27 mouse cellular contexts compared by ENCODE assay signal in genomic region chr2:33914334-33914733, GRCm38 (mm10). TPM values are rescaled to one million over a fixed set of nuclear protein-coding genes. Genes with fewer than 3 reads are reported as not detected.
A peak's percentile ranks its signal among the peaks of the same experiment; 100 is the strongest.
DNase-seq lines count a peak whose midpoint lies in the region; ATAC-seq lines count a peak whose summit lies in the region.
"Had no signal": no experiment of that assay in that cellular context is flagged by ENCODE, and none has a peak within 500 bp of the region (broad histone marks: within the 10 kb centered on the region; RNA-seq: fewer than 3 reads in every experiment).

No protein-coding gene starts in this region.

- peak; percentile 19 for DNase-seq in CD4-positive, CD25-positive, alpha-beta regulatory T cell, adult 2 months (ENCODE audit: low read depth, low spot score)
- DNase-seq in gastrocnemius, adult 18-20 months (ENCODE audit: low spot score), result no peak
- no peak for DNase-seq in kidney, postnatal 25 days
- DNase-seq: adrenal gland, adult 8-10 months; adrenal gland, postnatal 25 days; cerebellum, adult 11-12 months; cerebellum, adult 8-10 months; cerebellum, postnatal 10 days; cerebellum, postnatal 36 days; embryo, embryonic 11 days; gastrocnemius, adult 2 months; gastrocnemius, postnatal 25 days had no signal

- H3K27me3 ChIP-seq in limb, embryonic 12.5 days, result no peaks in the 10 kb centered on the region
- 0 out of 2 replicates have a peak, but pooled peaks cover 5% of the 10 kb centered on the region for H3K27me3 ChIP-seq in forebrain, embryonic 12.5 days
- H3K27me3 ChIP-seq: embryonic facial prominence, embryonic 13.5 days; forebrain, embryonic 13.5 days; hindbrain, embryonic 12.5 days; hindbrain, embryonic 15.5 days; Patski had no signal

- peaks cover 15% of the 10 kb centered on the region for H3K4me1 ChIP-seq in limb, embryonic 12.5 days (replicated peaks)
- H3K4me1 ChIP-seq in forebrain, embryonic 12.5 days, result peaks cover 4% of the 10 kb centered on the region; the same call in 1 of the 2 replicates
- H3K4me1 ChIP-seq: hindbrain, embryonic 12.5 days; hindbrain, embryonic 15.5 days had no signal

- no peak overlapping the region for H3K4me3 ChIP-seq in limb, embryonic 12.5 days (replicated peaks)
- no peak overlapping the region for H3K4me3 ChIP-seq in forebrain, embryonic 12.5 days (replicated peaks)
- H3K4me3 ChIP-seq: embryonic facial prominence, embryonic 10.5 days; embryonic facial prominence, embryonic 13.5 days; erythroblast, embryonic 14.5 days; forebrain, embryonic 13.5 days; gastrocnemius, adult 2 months; hindbrain, embryonic 12.5 days; hindbrain, embryonic 15.5 days had no signal

- H3K4me2 ChIP-seq in limb, embryonic 12.5 days, result no peak overlapping the region
- no peak overlapping the region for H3K4me2 ChIP-seq in forebrain, embryonic 12.5 days
- H3K4me2 ChIP-seq: embryonic facial prominence, embryonic 13.5 days; forebrain, embryonic 13.5 days; heart, embryonic 11.5 days; hindbrain, embryonic 12.5 days; hindbrain, embryonic 15.5 days had no signal

- no peak overlapping the region for H3K9ac ChIP-seq in limb, embryonic 12.5 days (replicated peaks)
- H3K9ac ChIP-seq in forebrain, embryonic 12.5 days, result no peak overlapping the region; the same call in 1 of the 2 replicates
- H3K9ac ChIP-seq: embryonic facial prominence, embryonic 13.5 days; forebrain, embryonic 13.5 days; hindbrain, embryonic 12.5 days; hindbrain, embryonic 15.5 days had no signal

- H3K36me3 ChIP-seq in limb, embryonic 12.5 days, result no peaks in the 10 kb centered on the region
- H3K36me3 ChIP-seq in forebrain, embryonic 12.5 days (replicated peaks), result no peaks in the 10 kb centered on the region
- H3K36me3 ChIP-seq: embryonic facial prominence, embryonic 10.5 days; embryonic facial prominence, embryonic 13.5 days; G1E; hindbrain, embryonic 12.5 days; hindbrain, embryonic 15.5 days had no signal

- no peaks in the 10 kb centered on the region for H3K9me3 ChIP-seq in limb, embryonic 12.5 days
- H3K9me3 ChIP-seq in forebrain, embryonic 12.5 days, result no peaks in the 10 kb centered on the region
- H3K9me3 ChIP-seq: embryonic facial prominence, embryonic 13.5 days; forebrain, embryonic 13.5 days; hindbrain, embryonic 12.5 days; hindbrain, embryonic 15.5 days had no signal

- 0 out of 2 replicates have a peak overlapping the region, but pooled peaks have one; percentile 46 for H3K27ac ChIP-seq in limb, embryonic 12.5 days
- H3K27ac ChIP-seq in forebrain, embryonic 12.5 days, result no peak overlapping the region
- H3K27ac ChIP-seq: embryonic facial prominence, embryonic 10.5 days; embryonic facial prominence, embryonic 13.5 days; forebrain, embryonic 13.5 days; gastrocnemius, adult 2 months; hindbrain, embryonic 12.5 days; hindbrain, embryonic 15.5 days had no signal

- ATAC-seq in activated CD4-positive, CD25-positive, alpha-beta regulatory T cell, adult 4 months, result peak; percentile 47
- ATAC-seq in limb, embryonic 12.5 days (ENCODE audit: insufficient number of reproducible peaks, insufficient read depth, low FRiP score, low TSS enrichment, low read depth), result no peak
- ATAC-seq in forebrain, embryonic 12.5 days (ENCODE audit: low FRiP score), result no peak
- ATAC-seq in monocyte, adult 5-6 weeks (replicated peaks; ENCODE audit: insufficient number of reproducible peaks, low FRiP score, low TSS enrichment, poor library complexity, severe bottlenecking), result no peak
- ATAC-seq: forebrain, embryonic 13.5 days; forebrain, embryonic 16.5 days; intestine, postnatal 0 days; Patski had no signal

- WGBS in limb, embryonic 12.5 days, result 65% methylated on average over 3 of the region's 3 CpGs
- 71% methylated on average over 3 of the region's 3 CpGs for WGBS in forebrain, embryonic 12.5 days

RNA-seq across cellular contexts. Expression of gene Mvb12b, which starts 26.6 kb away (rescaled TPM):
- 1 to 10 TPM; 1.4 to 2.3 TPM for polyA plus RNA-seq in activated CD4-positive, CD25-positive, alpha-beta regulatory T cell, adult 4 months (2017; shearing (Covaris generic))
- polyA plus RNA-seq in limb, embryonic 12.5 days (2016; fragmentation: Nextera tagmentation; extraction: Ambion mirVana), result 25.5 and 27.3 TPM in 2 replicates
- 10 to 100 TPM; 27.5 to 27.9 TPM for total RNA-seq in gastrocnemius, adult 18-20 months (2021)
- 51.5 and 64.7 TPM in 2 replicates for polyA plus RNA-seq in forebrain, embryonic 12.5 days (2016; fragmentation: Nextera tagmentation; extraction: Ambion mirVana)
- total RNA-seq in monocyte, adult 5-6 weeks (2017), result 1.9 to 11.9 TPM (median 6.7 TPM) in 3 replicates
